Mouse (Mus musculus): ENCODE measurements at regions not wholly inside any gene's neighbourhood (a gene's known extent, or its start where the extent isn't known, plus 50 kb on each side); places are given as distances from the start of the nearest gene placed in this dataset.
A peak's percentile ranks its signal among the peaks of the same experiment; 100 is the strongest.

- no peak for ATAC-seq (ENCODE audit: insufficient number of reproducible peaks, low FRiP score, low TSS enrichment, low read depth)
- Histone ChIP-seq H3K4me3 (replicated peaks) (no peak overlapping the region), H3K4me2 (replicated peaks) (no peak overlapping the region), H3K27me3 (no peaks in the 10 kb centered on the region), H3K4me1 (peaks cover 52% of the 10 kb centered on the region), H3K27ac (replicated peaks) (peak overlapping the region; percentile 86), H3K36me3 (no peaks in the 10 kb centered on the region), H3K9me3 (replicated peaks) (no peaks in the 10 kb centered on the region), H3K9ac (no peak overlapping the region)
- 77% methylated on average over 16 of the region's 16 CpGs for WGBS
Measured at GRCm38 (mm10) chr8:126831312-126832162, 114.1 kb downstream of the Tomm20 start.

GRCm38 (mm10) chr8:126830242-126830530, 115.5 kb downstream of the Tomm20 start:
- ATAC-seq (ENCODE audit: insufficient number of reproducible peaks, low FRiP score, low TSS enrichment, low read depth) = no peak
- Histone ChIP-seq H3K36me3 (no peaks in the 10 kb centered on the region), H3K4me2 (replicated peaks) (no peak overlapping the region), H3K27ac (replicated peaks) (0 out of 2 replicates have a peak overlapping the region, but pooled peaks have one; percentile 9), H3K27me3 (no peaks in the 10 kb centered on the region), H3K9ac (no peak overlapping the region), H3K4me1 (peaks cover 53% of the 10 kb centered on the region), H3K4me3 (replicated peaks) (no peak overlapping the region), H3K9me3 (replicated peaks) (no peaks in the 10 kb centered on the region)
- 64% methylated on average over 5 of the region's 5 CpGs for WGBS

- no peak overlapping the region for H3K4me3 ChIP-seq (replicated peaks)
- no peaks in the 10 kb centered on the region for H3K9me3 ChIP-seq (replicated peaks)
- no peak overlapping the region for H3K4me2 ChIP-seq (replicated peaks)
- H3K9ac ChIP-seq = no peak overlapping the region
- 0 out of 2 replicates have a peak overlapping the region, but pooled peaks have one; percentile 9 for H3K27ac ChIP-seq (replicated peaks)
- H3K4me1 ChIP-seq = peaks cover 58% of the 10 kb centered on the region
- ATAC-seq (ENCODE audit: insufficient number of reproducible peaks, low FRiP score, low TSS enrichment, low read depth) = no peak
- H3K27me3 ChIP-seq = no peaks in the 10 kb centered on the region
- H3K36me3 ChIP-seq = no peaks in the 10 kb centered on the region
- WGBS = 68% methylated on average over 17 of the region's 17 CpGs
Measured at GRCm38 (mm10) chr8:126829376-126830241, 116.0 kb downstream of the Tomm20 start.

- H3K4me1 ChIP-seq = peaks cover 52% of the 10 kb centered on the region
- H3K27me3 ChIP-seq = no peaks in the 10 kb centered on the region
- H3K4me2 ChIP-seq (replicated peaks) = no peak overlapping the region
- no peak overlapping the region for H3K9ac ChIP-seq
- H3K36me3 ChIP-seq = no peaks in the 10 kb centered on the region
- peak overlapping the region; percentile 94 for H3K27ac ChIP-seq (replicated peaks)
- 37% methylated on average over 6 of the region's 6 CpGs for WGBS
- ATAC-seq (ENCODE audit: insufficient number of reproducible peaks, low FRiP score, low TSS enrichment, low read depth) = no peak
- H3K4me3 ChIP-seq (replicated peaks) = no peak overlapping the region
- H3K9me3 ChIP-seq (replicated peaks) = no peaks in the 10 kb centered on the region
Measured at GRCm38 (mm10) chr8:126827681-126828383, 117.8 kb downstream of the Tomm20 start.

GRCm38 (mm10) chr8:126826328-126827285, 119.0 kb downstream of the Tomm20 start:
- H3K27ac ChIP-seq (replicated peaks) = peak overlapping the region; percentile 94
- peaks cover 41% of the 10 kb centered on the region for H3K4me1 ChIP-seq
- H3K36me3 ChIP-seq = no peaks in the 10 kb centered on the region
- ATAC-seq (ENCODE audit: insufficient number of reproducible peaks, low FRiP score, low TSS enrichment, low read depth) = peak; percentile 65
- no peaks in the 10 kb centered on the region for H3K27me3 ChIP-seq
- H3K9ac ChIP-seq = no peak overlapping the region
- H3K4me2 ChIP-seq (replicated peaks) = 0 out of 2 replicates have a peak overlapping the region, but pooled peaks have one; percentile 19
- 3% methylated on average over 11 of the region's 11 CpGs for WGBS
- no peak overlapping the region for H3K4me3 ChIP-seq (replicated peaks)
- no peaks in the 10 kb centered on the region for H3K9me3 ChIP-seq (replicated peaks)

DNA sequence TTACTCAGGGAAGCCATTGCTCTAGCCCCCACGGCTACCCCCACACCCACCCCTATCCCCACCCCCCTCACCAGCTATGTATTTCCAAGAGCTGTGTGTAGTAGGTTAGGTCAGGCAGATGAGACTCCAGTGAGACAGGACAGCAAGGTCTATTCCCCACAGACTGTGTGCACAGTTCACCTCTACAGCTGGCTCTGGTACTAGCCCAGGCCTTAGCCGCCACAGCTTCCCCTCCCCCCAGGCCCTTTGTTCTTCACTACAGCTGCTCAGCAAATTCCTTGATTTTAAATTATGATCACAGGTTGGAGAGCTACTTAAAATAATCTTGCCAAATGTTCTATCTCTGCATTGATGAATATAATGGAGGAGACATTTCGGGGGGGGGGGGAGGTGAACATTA, 119.8 kb downstream of the Tomm20 start:
- Histone ChIP-seq H3K9me3 (replicated peaks) (no peaks in the 10 kb centered on the region), H3K4me3 (replicated peaks) (no peak overlapping the region), H3K27ac (replicated peaks) (peak overlapping the region; percentile 94), H3K4me2 (replicated peaks) (no peak overlapping the region), H3K4me1 (peaks cover 41% of the 10 kb centered on the region), H3K36me3 (no peaks in the 10 kb centered on the region), H3K9ac (no peak overlapping the region), H3K27me3 (no peaks in the 10 kb centered on the region)
- no peak for ATAC-seq (ENCODE audit: insufficient number of reproducible peaks, low FRiP score, low TSS enrichment, low read depth)
- 9% methylated on average over 3 of the region's 3 CpGs for WGBS

DNA sequence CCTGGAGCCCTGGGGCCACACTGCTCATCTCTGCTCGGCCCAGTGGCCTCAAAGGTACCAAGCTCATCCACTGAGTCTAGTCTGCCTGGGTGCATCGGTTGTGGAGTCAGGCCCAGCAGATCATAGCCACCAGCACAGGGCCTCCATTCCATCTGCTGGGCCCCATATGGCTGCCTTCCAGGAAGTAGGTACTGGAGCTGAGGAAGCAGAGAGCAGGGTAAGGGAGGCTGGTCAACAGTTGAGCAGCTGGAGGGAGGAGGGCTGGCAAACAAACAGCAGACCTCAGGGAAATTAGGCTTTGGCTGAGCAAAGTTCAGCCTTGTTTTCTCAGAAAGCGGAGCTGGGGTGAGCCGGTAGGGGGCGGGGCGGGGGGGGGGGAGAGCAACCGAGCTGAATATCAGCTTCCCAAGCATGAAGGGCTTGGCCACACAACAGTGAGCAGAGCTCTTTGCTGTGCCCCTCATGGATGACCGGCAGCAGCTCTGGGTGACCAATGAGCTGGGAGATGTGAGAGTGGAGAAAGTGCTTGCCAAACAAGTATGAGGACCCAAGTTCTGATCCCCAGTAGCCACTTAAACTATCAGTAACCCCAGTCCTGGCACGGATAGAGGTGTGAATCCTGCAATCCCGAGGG, 121.0 kb downstream of the Tomm20 start:
- H3K4me3 ChIP-seq (replicated peaks) = no peak overlapping the region
- H3K36me3 ChIP-seq = no peaks in the 10 kb centered on the region
- peaks cover 38% of the 10 kb centered on the region for H3K4me1 ChIP-seq
- H3K9me3 ChIP-seq (replicated peaks) = no peaks in the 10 kb centered on the region
- ATAC-seq (ENCODE audit: insufficient number of reproducible peaks, low FRiP score, low TSS enrichment, low read depth) = peak; percentile 56
- H3K27ac ChIP-seq (replicated peaks) = peak overlapping the region; percentile 94
- no peaks in the 10 kb centered on the region for H3K27me3 ChIP-seq
- no peak overlapping the region for H3K9ac ChIP-seq
- H3K4me2 ChIP-seq (replicated peaks) = no peak overlapping the region
- 40% methylated on average over 10 of the region's 10 CpGs for WGBS

DNA sequence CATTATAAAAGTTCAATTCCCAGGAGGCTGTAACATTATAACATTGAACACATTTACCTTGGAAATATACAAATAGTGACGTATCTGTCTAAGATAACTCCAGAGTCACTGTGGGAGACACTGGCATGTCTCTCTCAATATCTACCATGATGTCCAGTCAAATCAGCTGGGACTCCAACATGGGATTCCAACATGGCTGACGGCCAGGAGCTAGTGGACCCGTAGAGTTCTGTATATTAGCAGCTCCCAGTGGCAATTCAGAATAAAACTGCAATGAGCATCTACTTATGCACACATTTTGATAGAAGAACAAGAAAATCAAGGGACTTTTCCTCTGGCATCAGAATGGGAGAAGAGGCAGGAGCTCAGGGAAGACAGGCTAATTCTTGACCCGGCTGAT, 123.4 kb downstream of the Tomm20 start:
- H3K36me3 ChIP-seq = no peaks in the 10 kb centered on the region
- WGBS = 89% methylated on average over 4 of the region's 4 CpGs

GRCm38 (mm10) chr8:126821279-126821678, 124.4 kb downstream of the Tomm20 start:
- Histone ChIP-seq H3K4me2 (replicated peaks) (no peak overlapping the region), H3K27me3 (no peaks in the 10 kb centered on the region), H3K27ac (replicated peaks) (no peak overlapping the region), H3K4me1 (peaks cover 18% of the 10 kb centered on the region), H3K4me3 (replicated peaks) (no peak overlapping the region), H3K9me3 (replicated peaks) (no peaks in the 10 kb centered on the region), H3K9ac (no peak overlapping the region), H3K36me3 (no peaks in the 10 kb centered on the region)
- ATAC-seq (ENCODE audit: insufficient number of reproducible peaks, low FRiP score, low TSS enrichment, low read depth) = no peak
- WGBS = 69% methylated on average over 8 of the region's 8 CpGs

More for the DNA sequence above, 123.4 kb downstream of the Tomm20 start:
- H3K9me3 ChIP-seq (replicated peaks) = no peaks in the 10 kb centered on the region
- H3K4me2 ChIP-seq (replicated peaks) = no peak overlapping the region
- H3K4me1 ChIP-seq = peaks cover 28% of the 10 kb centered on the region
- no peak for ATAC-seq (ENCODE audit: insufficient number of reproducible peaks, low FRiP score, low TSS enrichment, low read depth)
- H3K4me3 ChIP-seq (replicated peaks) = no peak overlapping the region
- H3K27ac ChIP-seq (replicated peaks) = no peak overlapping the region
- no peak overlapping the region for H3K9ac ChIP-seq
- no peaks in the 10 kb centered on the region for H3K27me3 ChIP-seq

- no peaks in the 10 kb centered on the region for H3K9me3 ChIP-seq (replicated peaks)
- no peak overlapping the region for H3K4me2 ChIP-seq (replicated peaks)
- no peaks in the 10 kb centered on the region for H3K36me3 ChIP-seq
- no peaks in the 10 kb centered on the region for H3K27me3 ChIP-seq
- ATAC-seq (ENCODE audit: insufficient number of reproducible peaks, low FRiP score, low TSS enrichment, low read depth) = no peak
- H3K27ac ChIP-seq (replicated peaks) = no peak overlapping the region
- 89% methylated on average over 2 of the region's 2 CpGs for WGBS
- peaks cover 10% of the 10 kb centered on the region for H3K4me1 ChIP-seq
- no peak overlapping the region for H3K9ac ChIP-seq
- H3K4me3 ChIP-seq (replicated peaks) = no peak overlapping the region
Measured at GRCm38 (mm10) chr8:126820502-126820901, 125.1 kb downstream of the Tomm20 start.
